Mouse (Mus musculus) splenic B cell, adult 2 months (primary cell): ENCODE measurements around the gene Msl1.
A peak's percentile ranks its signal among the peaks of the same experiment; 100 is the strongest.

ENCODE experiments used
- DNase-seq: peaks from one replicate; pipeline ENCODE4 v3.0.0-alpha.2; 2011; ENCODE audit warnings: low read depth, low spot score
- H3K27me3 ChIP-seq: 2 replicates; pipeline ENCODE4 v1.6.1; 2012; ENCODE audit warnings: mild to moderate bottlenecking, low read length, moderate library complexity, mixed read lengths; ENCODE audit not compliant: control insufficient read depth, poor library complexity, insufficient read depth, severe bottlenecking
- H3K36me3 ChIP-seq: 2 replicates; pipeline ENCODE4 v1.6.1; 2012; ENCODE audit warnings: mild to moderate bottlenecking, low read length, moderate library complexity, mixed read lengths; ENCODE audit not compliant: control insufficient read depth, poor library complexity, insufficient read depth, severe bottlenecking

Gene Msl1

DNA sequence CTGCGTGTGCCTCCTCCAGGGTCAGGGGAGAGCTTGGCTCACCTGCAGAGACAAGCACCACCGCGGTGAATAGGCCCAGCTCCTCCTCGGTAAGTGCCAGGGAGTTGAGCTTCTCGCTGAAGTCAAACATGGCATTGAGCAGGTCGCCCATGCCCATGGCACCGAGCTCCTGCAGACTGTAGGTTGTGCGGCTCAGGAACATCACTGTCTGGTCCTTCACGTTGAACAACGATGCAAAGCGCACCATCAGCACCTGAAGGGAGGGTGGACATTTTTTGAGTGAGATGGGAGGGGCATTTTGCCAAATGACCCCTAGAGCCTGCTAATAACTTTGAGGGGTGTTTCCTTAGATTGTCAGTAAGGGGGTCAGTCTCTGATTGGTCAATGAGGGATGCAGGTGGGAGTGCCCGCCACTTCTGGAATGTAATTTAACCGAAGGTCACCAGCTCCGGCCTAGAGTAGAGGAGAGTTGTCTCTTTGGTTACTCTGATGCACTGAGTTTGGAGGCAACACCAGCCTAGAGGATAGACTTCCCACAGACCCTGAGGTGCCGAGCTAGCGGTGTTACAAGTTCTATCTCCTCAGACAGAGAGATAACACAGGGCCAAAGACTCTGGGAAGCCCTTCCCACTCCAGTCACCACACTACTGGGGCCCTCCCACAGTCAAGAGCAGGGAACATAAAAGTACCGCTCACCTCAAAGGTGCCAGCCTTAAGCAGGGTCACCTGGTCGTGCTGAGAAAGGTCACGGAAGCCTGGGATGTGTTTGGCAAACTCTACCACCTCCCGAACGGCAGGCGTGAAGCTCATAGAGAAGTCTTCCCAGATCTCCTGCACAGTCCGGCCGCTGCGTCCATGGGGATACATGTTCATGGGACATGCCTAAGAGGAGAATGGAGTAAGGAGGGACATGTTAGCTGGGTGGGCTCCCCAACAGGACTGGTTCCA lies 26.0 kb upstream of the Msl1 start:
- DNase-seq, result no peak
- Histone ChIP-seq H3K36me3 (no peaks in the 10 kb centered on the region), H3K27me3 (no peaks in the 10 kb centered on the region)

DNA sequence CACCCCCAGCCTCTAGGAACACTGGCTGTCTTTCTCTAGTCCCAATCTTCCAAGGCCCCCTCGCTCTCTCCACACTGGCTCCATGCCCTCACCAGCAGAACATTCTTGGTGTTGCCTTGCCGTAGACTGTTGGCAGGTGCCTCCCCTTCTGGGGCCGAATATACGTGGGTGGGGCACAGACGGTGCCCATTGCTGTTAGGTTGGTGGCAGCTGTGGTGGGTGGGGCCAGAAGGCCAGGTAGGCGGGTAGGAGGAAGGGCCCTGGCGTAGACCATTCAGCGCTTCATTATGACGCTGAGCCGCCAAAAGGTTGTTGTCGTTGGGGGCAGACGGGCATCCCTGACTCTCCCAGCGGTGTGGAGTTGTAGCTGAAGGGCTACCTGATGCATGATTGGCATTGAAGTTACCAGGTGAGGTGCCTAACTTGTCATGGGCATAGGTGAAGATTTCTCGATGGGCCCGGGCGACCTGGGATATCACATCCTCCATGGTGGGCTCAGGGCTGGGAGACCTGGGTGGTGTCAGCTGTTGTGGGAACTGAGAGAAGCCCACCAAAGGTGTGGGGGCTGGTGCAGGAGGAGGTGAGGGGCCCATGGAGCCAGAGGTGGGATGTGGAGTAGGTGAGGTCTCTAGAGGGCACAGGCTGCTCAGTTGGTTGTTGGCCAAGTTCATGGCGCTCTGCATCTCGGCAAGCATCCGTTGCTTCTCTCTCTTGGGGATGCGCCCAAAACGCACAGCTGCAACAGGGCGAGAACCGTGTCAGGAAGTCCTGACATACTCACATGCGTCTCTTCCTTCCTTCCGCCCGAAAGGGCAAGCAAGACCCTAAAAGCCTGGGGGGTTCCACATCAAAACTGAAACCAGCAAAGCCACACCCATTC lies 25.0 kb upstream of the Msl1 start:
- Histone ChIP-seq H3K36me3 (no peaks in the 10 kb centered on the region), H3K27me3 (no peaks in the 10 kb centered on the region)
- DNase-seq, result peak; percentile 73

DNA sequence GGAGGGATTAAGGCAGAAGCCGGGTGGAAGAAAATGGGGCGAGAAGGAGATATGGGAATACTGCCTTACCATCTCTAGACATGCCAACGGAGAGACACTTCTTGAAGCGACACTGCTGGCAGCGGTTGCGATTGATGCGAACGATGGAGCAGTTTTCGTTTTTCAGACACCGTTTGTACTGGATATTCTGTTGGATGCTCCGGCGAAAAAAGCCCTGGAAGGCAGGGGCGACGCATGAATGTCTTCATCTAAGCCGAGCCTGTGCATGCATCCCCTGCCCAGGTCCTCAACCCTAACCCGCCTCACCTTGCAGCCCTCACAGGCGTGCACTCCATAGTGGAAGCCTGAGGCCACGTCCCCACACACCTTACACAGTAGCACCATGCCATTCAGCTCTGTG lies 24.2 kb upstream of the Msl1 start:
- DNase-seq, result no peak
- no peaks in the 10 kb centered on the region for H3K36me3 ChIP-seq
- no peaks in the 10 kb centered on the region for H3K27me3 ChIP-seq

DNA sequence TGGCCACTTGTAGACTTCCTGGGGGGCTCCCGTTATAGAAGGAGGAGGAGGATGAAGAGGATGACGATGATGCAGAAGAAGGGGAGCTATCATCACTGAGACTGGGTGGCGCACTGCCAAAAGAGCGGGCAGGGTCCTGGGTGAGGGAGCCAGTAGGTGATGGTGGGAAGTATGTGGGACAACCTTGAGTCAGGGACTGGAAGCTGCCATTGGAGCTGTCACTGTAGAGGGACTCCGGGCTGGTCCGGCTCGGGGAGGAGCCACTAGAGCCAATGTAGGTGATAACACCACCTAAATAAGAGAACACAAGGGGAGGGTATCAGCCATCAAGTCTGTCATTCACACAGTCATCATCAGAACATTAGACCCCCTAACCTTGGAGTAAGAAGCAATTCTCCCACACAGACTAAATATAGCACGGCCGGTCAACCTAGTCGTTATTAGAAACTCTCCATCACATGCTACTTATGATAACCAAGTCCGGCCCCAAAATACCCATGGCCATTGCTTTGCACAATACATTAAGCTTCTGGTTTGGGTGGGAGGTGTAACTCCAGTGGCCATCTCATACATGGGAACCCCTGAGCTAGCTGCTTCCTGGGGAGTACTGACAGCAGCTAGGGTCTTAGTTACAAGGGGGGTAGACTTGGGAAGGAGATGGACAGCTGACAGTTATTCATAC lies 23.3 kb upstream of the Msl1 start:
- DNase-seq, result no peak
- Histone ChIP-seq H3K27me3 (no peaks in the 10 kb centered on the region), H3K36me3 (no peaks in the 10 kb centered on the region)

DNA sequence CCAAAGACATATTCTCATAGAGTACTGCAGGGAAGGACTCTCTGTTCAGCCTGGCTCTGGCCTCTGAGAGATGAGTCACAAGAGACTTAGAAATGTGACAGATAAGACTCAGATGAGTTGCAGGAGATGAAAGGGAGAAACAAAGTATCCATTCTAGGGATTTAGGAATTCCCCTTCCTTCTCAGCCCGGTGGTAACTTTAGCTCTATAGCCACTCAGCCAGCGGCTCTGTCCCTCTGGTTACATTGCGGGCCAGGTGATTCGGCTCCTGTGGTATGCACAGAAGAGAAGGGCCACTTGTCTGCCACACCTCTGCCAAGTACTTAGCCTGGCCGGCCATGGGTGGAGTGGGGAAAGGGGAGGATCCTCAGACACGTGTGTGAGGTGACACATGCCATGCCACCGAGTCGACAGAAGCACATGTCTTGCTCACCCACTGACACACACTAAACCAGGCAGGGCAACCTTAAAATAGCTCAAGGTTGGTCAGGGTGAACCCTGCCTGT lies 22.6 kb upstream of the Msl1 start:
- peak; percentile 67 for DNase-seq
- Histone ChIP-seq H3K36me3 (no peaks in the 10 kb centered on the region), H3K27me3 (no peaks in the 10 kb centered on the region)

DNA sequence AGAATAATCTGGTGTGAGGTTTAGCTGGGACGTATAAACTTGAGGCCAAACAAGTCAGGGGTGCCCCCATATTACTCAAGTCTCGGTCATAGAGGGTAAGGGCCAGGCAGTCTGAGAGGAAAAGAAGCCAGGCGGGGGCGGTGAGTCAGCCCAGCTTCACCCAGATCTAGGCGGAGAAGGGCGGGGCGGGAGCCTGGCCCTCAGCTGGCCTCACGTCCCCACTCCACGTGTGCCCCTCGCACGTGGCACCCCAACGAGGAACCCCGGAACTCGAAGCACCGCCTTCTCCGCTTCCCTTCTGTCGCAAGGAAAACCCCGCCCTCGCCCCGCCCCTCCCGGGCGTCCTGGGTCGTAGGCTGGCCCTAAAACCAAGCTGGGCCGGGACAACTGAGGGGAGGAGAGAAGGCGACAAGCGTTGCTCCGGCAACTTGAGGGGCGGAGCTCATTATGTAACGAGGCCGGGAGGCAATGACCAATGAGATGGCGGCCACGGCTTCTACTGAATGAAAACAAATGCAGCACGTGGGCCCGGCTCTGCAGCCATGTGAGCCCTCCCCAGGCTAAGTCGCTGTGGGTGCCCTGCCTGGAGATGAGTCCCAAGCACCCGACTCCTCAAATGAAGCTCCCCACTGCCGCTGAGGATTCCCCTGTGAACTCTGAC lies 21.6 kb upstream of the Msl1 start:
- Histone ChIP-seq H3K27me3 (no peaks in the 10 kb centered on the region), H3K36me3 (no peaks in the 10 kb centered on the region)
- peak; percentile 96 for DNase-seq

DNA sequence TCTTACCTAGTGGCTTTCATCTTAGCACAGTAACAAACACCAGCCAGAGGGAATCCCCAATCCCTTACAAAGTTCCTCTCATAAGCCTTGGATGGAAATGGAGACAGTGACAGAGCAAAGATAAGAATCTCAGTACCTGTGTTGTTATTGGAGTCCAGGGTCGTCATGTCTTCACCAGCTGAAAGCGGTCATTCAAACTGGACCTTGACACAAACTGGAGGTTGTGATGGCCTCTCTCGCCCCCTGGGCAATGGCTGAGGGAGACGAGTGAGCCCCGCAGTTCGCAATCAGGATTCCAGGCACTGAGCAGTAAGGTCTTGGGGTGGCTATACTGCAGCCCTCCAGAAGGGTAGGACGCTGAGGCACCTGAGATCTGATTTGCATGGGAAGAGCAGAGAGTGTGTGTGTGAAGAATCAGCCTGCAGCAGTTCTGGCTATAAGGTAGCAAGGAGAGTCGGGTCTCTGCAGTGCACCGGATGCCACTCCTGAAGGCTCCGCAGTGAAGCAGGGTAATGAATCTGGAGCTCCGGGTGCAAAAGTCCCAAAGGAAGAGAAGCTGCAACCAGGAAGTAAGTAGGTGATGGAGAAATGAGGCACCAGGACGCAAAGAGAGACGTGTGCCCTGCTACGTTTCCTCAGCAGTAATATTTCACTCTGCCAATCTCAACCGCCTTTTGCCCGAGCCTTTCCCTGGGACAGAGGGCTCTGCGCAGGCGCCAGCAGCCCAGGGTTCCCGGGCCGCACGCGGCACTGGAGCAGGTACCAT lies 20.6 kb upstream of the Msl1 start, which contains the start of gene Nr1d1:
Gene Nr1d1, minus strand, starts transcription at position 752 of the 766 bp plus-strand sequence.
- no peaks in the 10 kb centered on the region for H3K27me3 ChIP-seq
- no peak for DNase-seq
- no peaks in the 10 kb centered on the region for H3K36me3 ChIP-seq

DNA sequence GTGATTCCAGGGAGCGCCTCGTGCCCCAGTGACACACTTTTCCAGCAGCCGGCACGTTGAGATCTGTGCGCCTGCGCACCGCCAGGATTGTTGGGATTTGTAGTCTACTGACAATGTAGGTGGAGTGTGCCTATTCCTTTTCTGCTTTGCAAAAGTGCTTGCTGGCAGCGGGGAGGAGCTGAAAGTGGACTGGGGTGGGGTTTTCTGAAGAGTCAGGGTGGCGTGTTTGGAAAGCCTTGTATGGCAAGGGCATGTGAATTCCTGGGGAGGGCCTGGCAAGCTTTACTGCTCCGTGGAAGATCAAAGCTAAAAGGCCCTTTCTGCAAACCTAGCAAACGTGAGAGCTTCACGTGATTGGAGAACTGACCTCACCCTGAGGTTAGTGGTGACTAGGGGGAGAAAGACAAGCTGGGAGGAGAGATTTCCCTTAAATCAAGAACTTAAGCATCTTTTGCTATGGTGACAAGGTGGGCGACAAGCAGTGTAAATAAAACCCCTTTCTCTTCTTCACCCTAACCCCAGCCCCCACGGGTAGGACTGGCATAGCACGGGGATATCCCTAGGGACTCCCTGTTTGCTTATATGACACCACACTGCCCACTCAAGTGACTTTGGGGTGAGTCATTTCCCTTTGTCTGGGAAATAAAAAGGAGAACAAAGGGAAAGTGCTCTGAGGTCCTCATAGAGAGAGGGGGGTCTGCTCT lies 19.8 kb upstream of the Msl1 start:
- peak; percentile 79 for DNase-seq

DNA sequence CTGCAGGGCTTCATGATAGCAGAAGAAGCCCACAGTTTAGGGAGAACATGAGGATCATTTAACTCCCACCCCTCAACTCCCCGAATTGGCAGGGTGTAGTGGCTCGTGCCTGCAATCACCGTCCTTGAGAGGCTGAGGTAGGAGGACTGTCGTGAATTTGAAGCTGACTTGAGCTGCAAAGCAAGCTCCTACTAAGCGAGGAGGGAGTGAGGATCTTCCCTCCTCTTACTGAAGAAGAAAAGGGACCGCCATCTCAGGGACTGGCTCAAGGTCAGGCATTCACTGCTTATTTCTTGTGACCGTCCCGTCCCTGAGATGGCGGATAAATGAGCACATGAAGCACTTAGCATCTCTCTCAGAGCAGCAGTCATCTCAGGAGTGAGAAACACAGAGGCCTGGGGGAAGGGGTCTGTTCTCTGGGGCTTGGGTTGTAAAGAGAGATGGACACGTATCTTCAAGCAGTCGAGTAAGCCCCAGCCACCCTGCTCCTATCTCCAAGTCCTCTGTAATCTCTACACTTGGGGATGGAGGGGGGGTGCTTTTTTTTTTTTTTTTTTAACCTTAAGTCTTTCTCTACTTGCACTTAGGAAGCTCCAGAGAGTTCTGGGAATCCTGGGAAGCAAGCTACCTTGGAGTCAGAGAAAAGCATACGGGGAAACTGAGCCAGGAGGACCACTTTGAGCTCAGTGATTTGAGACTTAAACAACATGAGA lies 19.1 kb upstream of the Msl1 start:
- no peak for DNase-seq
- H3K36me3 ChIP-seq, result no peaks in the 10 kb centered on the region
- no peaks in the 10 kb centered on the region for H3K27me3 ChIP-seq

More for the DNA sequence above, 19.8 kb upstream of the Msl1 start:
- Histone ChIP-seq H3K27me3 (no peaks in the 10 kb centered on the region), H3K36me3 (no peaks in the 10 kb centered on the region)

DNA sequence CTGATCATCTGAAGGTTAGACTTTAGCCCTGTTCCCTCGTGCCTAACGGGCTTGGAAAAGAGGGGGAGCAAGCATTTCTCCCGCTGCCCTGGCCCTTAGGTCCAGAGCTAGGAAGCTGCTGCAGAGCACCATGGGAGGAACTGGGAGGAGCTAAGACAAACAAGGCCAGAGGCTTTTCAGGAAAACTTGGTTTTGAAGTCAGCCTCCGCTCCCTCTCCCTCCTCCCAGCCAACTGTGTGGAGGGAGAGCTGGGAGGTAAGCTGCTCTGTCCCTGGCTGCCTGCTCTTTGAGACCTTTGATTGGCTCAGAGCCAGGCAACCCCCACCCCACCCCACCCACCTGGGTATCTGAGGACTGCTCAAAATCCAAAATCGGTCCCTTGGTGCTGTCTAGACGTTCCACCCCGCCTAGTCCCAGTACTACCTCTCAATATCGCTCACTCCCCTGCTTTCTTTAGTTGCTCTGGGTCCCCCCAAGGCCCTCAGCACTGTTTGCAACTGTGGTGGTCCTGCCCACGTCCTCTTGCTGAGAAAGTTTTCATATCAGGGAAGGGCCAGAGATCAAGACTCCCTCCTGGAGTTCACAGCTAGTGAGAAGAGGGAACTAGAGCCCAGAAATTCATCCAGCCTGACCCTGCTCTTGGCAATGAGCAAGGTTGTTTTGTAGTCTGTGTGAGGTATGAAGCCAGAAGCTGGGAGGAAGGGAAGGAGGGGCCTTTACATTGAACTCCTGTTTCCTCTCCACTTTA lies 18.3 kb upstream of the Msl1 start:
- no peak for DNase-seq
- Histone ChIP-seq H3K36me3 (no peaks in the 10 kb centered on the region), H3K27me3 (no peaks in the 10 kb centered on the region)

DNA sequence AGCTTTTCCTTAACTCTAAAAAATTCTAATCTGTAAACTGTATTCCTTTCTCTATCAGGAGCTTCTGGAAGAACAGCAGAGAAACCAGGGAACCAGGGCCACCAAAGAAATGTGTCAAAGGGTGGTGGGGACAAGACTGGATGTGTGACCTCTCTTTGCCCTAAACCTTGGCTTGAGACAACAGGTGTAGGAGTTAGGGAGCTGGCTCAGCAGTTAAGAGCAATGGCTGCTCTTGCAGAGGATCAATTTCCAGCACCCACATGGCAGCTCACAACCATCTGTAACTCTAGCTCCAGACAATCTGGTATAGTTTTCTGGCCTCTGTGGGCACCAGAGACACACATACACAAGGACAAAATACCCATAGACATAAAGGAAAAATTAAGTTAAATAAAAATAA lies 17.4 kb upstream of the Msl1 start:
- no peak for DNase-seq
- Histone ChIP-seq H3K36me3 (no peaks in the 10 kb centered on the region), H3K27me3 (no peaks in the 10 kb centered on the region)

DNA sequence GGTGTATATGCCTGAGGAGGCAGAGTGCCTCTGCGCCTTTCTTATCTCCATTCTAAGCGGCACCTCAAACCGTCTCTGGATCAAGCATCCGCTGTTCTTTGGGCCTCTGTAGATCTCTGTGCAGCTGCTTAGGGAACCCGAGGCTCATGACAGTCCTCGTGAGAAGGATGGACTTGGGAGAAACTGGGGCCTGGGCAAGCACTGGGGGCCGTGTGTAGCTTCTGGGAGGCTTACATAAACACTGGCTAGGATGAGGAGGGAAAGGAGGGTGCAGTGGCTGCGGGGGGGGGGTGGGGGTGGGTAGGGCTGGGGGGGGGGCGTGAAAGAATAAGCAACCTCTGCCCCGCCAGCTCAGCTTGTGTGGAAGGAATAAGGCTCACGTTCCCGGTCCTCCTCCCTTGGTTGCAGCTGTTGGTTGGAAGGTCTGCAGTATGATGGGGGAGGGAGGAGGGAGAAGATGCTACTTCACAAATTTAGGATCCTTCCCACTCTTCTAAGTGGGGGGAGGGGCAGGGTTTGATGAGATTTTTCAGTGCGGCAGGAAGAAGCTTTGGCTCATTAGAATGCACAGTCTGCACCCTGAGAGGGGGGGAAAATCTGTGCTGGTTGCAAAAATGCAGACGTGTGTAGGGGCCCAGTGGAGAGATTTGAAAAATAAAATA lies 13.3 kb upstream of the Msl1 start:
- H3K36me3 ChIP-seq, result no peaks in the 10 kb centered on the region
- H3K27me3 ChIP-seq, result no peaks in the 10 kb centered on the region
- no peak for DNase-seq
